Mouse (Mus musculus) hindbrain, embryonic 15.5 days (tissue): Measurements from ENCODE around the gene Vmn2r75. TPM values are rescaled to one million over a fixed set of nuclear protein-coding genes. Genes with fewer than 3 reads are reported as not detected.
"Not testable (repeated sequence)": the region's sequence is repeated elsewhere in the genome, so short reads cannot be mapped to it uniquely, and the experiment has no call there.

ENCODE experiments used
- ATAC-seq: fragments of 200-750 bp; cut with Nextera tagmentation; 2 replicates; pipeline ENCODE4 v1.8.0; 2017; ENCODE audit warnings: low read depth, moderate number of reproducible peaks, moderate TSS enrichment; ENCODE audit not compliant: low FRiP score
- H3K27ac ChIP-seq: fragments of 300-500 bp; sonication (generic); replicated peaks from 2 replicates; pipeline ENCODE4 v1.5.1; 2015; ENCODE audit warnings: mild to moderate bottlenecking, inconsistent platforms
- H3K27me3 ChIP-seq: fragments of 300-500 bp; sonication (generic); 2 replicates; pipeline ENCODE4 v1.6.1; 2015; ENCODE audit warnings: control low read depth, inconsistent platforms
- H3K36me3 ChIP-seq: fragments of 300-500 bp; sonication (generic); 2 replicates; pipeline ENCODE4 v1.6.1; 2015; ENCODE audit warnings: control low read depth, inconsistent platforms
- H3K4me1 ChIP-seq: fragments of 300-500 bp; sonication (generic); replicated peaks from 2 replicates; pipeline ENCODE4 v1.6.1; 2015; ENCODE audit warnings: control low read depth, inconsistent platforms
- H3K4me2 ChIP-seq: fragments of 300-500 bp; sonication (generic); 2 replicates; pipeline ENCODE4 v1.6.1; 2015; ENCODE audit warnings: moderate library complexity, mild to moderate bottlenecking, inconsistent platforms
- H3K4me3 ChIP-seq: fragments of 300-500 bp; sonication (generic); 2 replicates; pipeline ENCODE4 v1.5.1; 2015; ENCODE audit warnings: mild to moderate bottlenecking, inconsistent platforms
- H3K9ac ChIP-seq: fragments of 300-500 bp; sonication (generic); 2 replicates; pipeline ENCODE4 v1.6.1; 2015; ENCODE audit warnings: inconsistent platforms
- H3K9me3 ChIP-seq: fragments of 300-500 bp; sonication (generic); 2 replicates; pipeline ENCODE4 v1.6.1; 2016; ENCODE audit warnings: control low read depth, inconsistent platforms
- WGBS: fragments of 180-500 bp; shearing (Covaris S2); methylation state at CpG from one replicate; pipeline ENCODE4 v1.1.7; 2015; 5-methylcytosine and 5-hydroxymethylcytosine counted together
- polyA plus RNA-seq: library from polyadenylated mRNA; unstranded; fragments of >200 nt; fragmentation: Nextera tagmentation; extraction: Ambion mirVana; gene quantifications from 2 replicates; pipeline ENCODE4 v1.2.1, GENCODE M21; 2015

Vmn2r75 gene
- not detected in 2 replicates for polyA plus RNA-seq

DNA sequence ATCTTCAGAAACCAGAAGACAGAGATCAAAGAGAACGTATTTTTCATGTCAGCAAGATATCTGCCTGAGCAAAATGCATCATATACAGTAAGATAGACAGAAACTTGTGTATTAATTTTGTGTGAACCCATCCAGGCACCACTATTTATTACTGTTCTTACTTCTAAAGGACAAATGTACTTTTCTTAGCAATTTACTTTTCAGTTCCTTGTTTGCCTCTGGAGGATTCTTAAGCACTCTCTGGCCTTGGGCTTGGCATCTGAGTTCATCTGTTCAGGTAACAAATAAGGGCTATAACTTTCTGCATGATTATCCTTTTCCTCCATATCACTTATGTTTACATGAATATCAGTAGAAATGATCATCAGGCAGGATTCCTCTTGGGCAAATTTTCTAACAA lies at the start of gene Vmn2r75:
Gene Vmn2r75 (minus strand): TSS at position 101 of the 400 bp plus-strand sequence.
- H3K27ac ChIP-seq, H3K4me3 ChIP-seq, H3K4me2 ChIP-seq, H3K36me3 ChIP-seq, H3K9ac ChIP-seq, H3K9me3 ChIP-seq, ATAC-seq, H3K4me1 ChIP-seq, H3K27me3 ChIP-seq: not testable (repeated sequence)
- WGBS = 62% methylated on average over 1 of the region's 1 CpGs

DNA sequence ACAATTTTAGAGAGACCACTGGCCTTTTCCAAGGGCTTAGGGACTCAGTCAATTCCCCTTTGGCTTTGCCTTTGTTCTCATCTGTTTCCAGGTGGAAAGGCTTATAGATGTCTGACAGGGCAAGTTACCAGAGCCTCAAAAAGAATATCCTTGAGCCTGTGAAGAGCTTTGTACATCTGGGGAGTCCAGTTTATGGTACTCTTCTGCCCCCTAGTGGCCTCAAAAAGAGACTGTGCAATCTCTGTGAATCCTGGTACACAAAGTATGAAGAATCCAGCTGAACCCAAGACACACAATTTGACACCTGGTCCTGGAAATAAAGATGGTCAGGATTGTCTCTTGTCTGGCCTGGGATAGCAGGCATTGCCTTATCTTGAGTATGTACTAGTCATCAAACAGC lies 39.8 kb upstream of the Vmn2r75 start:
- Histone ChIP-seq H3K36me3 (no peaks in the 10 kb centered on the region), H3K9me3 (no peaks in the 10 kb centered on the region), H3K27me3 (no peaks in the 10 kb centered on the region), H3K4me1 (no peaks in the 10 kb centered on the region), H3K4me3 (no peak overlapping the region), H3K27ac (no peak overlapping the region), H3K9ac (no peak overlapping the region), H3K4me2 (no peak overlapping the region)
- ATAC-seq = no peak

Other genes with a start within 250 kb of the Vmn2r75 start
- gene Vmn2r74, start 210.1 kb downstream of the Vmn2r75 start, polyA plus RNA-seq = not detected in 2 replicates
- gene Vmn2r76, start 74.5 kb upstream of the Vmn2r75 start, polyA plus RNA-seq = not detected in 2 replicates
- gene Olfr310, start 105.4 kb upstream of the Vmn2r75 start, polyA plus RNA-seq = not detected in 2 replicates
- gene Olfr309, start 141.9 kb upstream of the Vmn2r75 start, polyA plus RNA-seq = not detected in 2 replicates
- gene Olfr308, start 153.9 kb upstream of the Vmn2r75 start, polyA plus RNA-seq = not detected in 2 replicates
- not detected in 2 replicates for gene Olfr307, start 165.8 kb upstream of the Vmn2r75 start, polyA plus RNA-seq
- gene Olfr305, start 195.2 kb upstream of the Vmn2r75 start, polyA plus RNA-seq = not detected in 2 replicates
- not detected in 2 replicates for gene Olfr304, start 214.9 kb upstream of the Vmn2r75 start, polyA plus RNA-seq
- not detected in 2 replicates for gene Olfr303, start 226.0 kb upstream of the Vmn2r75 start, polyA plus RNA-seq
- gene Olfr301, start 232.1 kb upstream of the Vmn2r75 start, polyA plus RNA-seq = not detected in 2 replicates